Mouse (Mus musculus) intestine, embryonic 14.5 days (tissue): ENCODE data around the gene Tmem135. TPM values are rescaled to one million over a fixed set of nuclear protein-coding genes. Genes with fewer than 3 reads are reported as not detected.
A peak's percentile ranks its signal among the peaks of the same experiment; 100 is the strongest.

ENCODE experiments used
- ATAC-seq: fragments of 200-750 bp; cut with Nextera tagmentation; replicated peaks from 2 replicates; pipeline ENCODE4 v1.8.0; 2017; ENCODE audit warnings: low read depth, moderate number of reproducible peaks, moderate TSS enrichment, moderate library complexity; ENCODE audit not compliant: low FRiP score, low TSS enrichment
- DNase-seq: peaks from one replicate; pipeline ENCODE4 v3.0.0-alpha.2; 2018; ENCODE audit warnings: low spot score
- H3K27ac ChIP-seq: fragments of 300-500 bp; sonication (generic); 2 replicates; pipeline ENCODE4 v1.5.1; 2014; ENCODE audit warnings: low read depth, mild to moderate bottlenecking, control low read depth
- H3K27me3 ChIP-seq: fragments of 300-500 bp; sonication (generic); replicated peaks from 2 replicates; pipeline ENCODE4 v1.6.1; 2014; ENCODE audit warnings: low read length, control low read depth; ENCODE audit not compliant: control insufficient read depth, insufficient read depth
- H3K36me3 ChIP-seq: fragments of 300-500 bp; sonication (generic); 2 replicates; pipeline ENCODE4 v1.6.1; 2014; ENCODE audit warnings: low read length, control low read depth; ENCODE audit not compliant: control insufficient read depth, insufficient read depth
- H3K4me1 ChIP-seq: fragments of 300-500 bp; sonication (generic); replicated peaks from 2 replicates; pipeline ENCODE4 v1.6.1; 2014; ENCODE audit warnings: low read length, control low read depth, mixed read lengths; ENCODE audit not compliant: control insufficient read depth, insufficient read depth
- H3K4me2 ChIP-seq: fragments of 300-500 bp; sonication (generic); 2 replicates; pipeline ENCODE4 v1.6.1; 2014; ENCODE audit warnings: low read length
- H3K4me3 ChIP-seq: fragments of 300-500 bp; sonication (generic); 2 replicates; pipeline ENCODE4 v1.5.1; 2014; ENCODE audit warnings: low read depth, low read length, control low read depth, mixed read lengths
- H3K9ac ChIP-seq: fragments of 300-500 bp; sonication (generic); 2 replicates; pipeline ENCODE4 v1.6.1; 2014; ENCODE audit warnings: mild to moderate bottlenecking, low read length
- H3K9me3 ChIP-seq: fragments of 300-500 bp; sonication (generic); 2 replicates; pipeline ENCODE4 v1.6.1; 2016; ENCODE audit warnings: low read length, control low read depth; ENCODE audit not compliant: control insufficient read depth
- WGBS: fragments of 180-500 bp; shearing (Covaris S2); extraction: QIAGEN DNeasy Blood & Tissue Kit; methylation state at CpG from one replicate; pipeline ENCODE4 v1.1.7; 2014; 5-methylcytosine and 5-hydroxymethylcytosine counted together
- polyA plus RNA-seq: library from polyadenylated mRNA; unstranded; fragments of >200 nt; fragmentation: Nextera tagmentation; extraction: Ambion mirVana; gene quantifications from 2 replicates; pipeline ENCODE4 v1.2.1, GENCODE M21; 2014

Gene Tmem135
- polyA plus RNA-seq, 1 experiment from 2014 or later: 30.4 TPM

DNA sequence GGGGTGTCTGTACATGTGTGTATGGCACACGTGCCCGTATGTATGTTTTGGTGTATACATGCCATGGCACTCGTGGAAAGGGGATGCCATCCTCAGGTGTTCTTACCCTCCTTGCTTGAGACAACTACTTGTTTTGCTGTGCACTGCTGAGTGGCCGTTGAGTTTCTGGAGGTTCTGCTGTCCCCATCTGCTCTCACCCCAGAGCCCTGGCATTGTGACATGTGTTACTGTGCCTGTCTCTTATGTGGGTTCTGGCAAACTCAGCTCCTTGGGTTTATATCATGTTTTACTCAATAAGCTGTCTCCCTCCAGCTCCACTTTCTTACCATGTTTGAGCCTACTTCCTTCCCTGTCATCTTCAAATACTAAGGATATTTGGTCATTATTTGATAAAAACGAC lies 40.0 kb downstream of the Tmem135 start:
- H3K4me1 ChIP-seq: peaks cover 8% of the 10 kb centered on the region; the same call in 1 of the 2 replicates
- 93% methylated on average over 5 of the region's 5 CpGs for WGBS
- H3K27ac ChIP-seq: no peak overlapping the region
- H3K4me2 ChIP-seq: no peak overlapping the region
- no peaks in the 10 kb centered on the region for H3K27me3 ChIP-seq
- no peaks in the 10 kb centered on the region for H3K9me3 ChIP-seq
- no peak for DNase-seq
- no peaks in the 10 kb centered on the region for H3K36me3 ChIP-seq
- no peak for ATAC-seq
- no peak overlapping the region for H3K4me3 ChIP-seq
- H3K9ac ChIP-seq: no peak overlapping the region

DNA sequence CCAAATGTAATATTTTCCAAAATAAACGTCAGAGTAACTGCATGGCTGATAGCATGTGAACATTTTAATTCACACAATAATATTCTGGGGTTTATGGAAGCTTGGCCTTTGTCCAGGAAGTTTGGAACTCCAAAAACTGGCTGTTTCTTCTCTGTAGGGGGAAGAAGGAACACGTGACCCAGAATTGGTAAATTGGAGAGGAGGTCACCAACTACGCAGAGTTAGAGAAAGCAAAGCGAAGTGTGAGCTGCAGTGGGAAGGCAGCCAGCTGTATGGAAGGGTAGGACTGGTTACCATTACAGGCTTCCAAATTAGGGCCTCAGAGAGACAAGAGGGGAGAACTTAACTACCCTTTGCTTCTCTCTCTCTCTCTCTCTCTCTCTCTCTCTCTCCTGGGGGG lies 47.7 kb downstream of the Tmem135 start:
- H3K9me3 ChIP-seq: no peaks in the 10 kb centered on the region
- H3K27ac ChIP-seq: no peak overlapping the region
- H3K4me1 ChIP-seq: no peaks in the 10 kb centered on the region
- ATAC-seq (no peak), DNase-seq (no peak)
- H3K9ac ChIP-seq: no peak overlapping the region
- H3K4me2 ChIP-seq: no peak overlapping the region
- 50% methylated on average over 4 of the region's 4 CpGs for WGBS
- no peaks in the 10 kb centered on the region for H3K27me3 ChIP-seq
- no peaks in the 10 kb centered on the region for H3K36me3 ChIP-seq
- no peak overlapping the region for H3K4me3 ChIP-seq

DNA sequence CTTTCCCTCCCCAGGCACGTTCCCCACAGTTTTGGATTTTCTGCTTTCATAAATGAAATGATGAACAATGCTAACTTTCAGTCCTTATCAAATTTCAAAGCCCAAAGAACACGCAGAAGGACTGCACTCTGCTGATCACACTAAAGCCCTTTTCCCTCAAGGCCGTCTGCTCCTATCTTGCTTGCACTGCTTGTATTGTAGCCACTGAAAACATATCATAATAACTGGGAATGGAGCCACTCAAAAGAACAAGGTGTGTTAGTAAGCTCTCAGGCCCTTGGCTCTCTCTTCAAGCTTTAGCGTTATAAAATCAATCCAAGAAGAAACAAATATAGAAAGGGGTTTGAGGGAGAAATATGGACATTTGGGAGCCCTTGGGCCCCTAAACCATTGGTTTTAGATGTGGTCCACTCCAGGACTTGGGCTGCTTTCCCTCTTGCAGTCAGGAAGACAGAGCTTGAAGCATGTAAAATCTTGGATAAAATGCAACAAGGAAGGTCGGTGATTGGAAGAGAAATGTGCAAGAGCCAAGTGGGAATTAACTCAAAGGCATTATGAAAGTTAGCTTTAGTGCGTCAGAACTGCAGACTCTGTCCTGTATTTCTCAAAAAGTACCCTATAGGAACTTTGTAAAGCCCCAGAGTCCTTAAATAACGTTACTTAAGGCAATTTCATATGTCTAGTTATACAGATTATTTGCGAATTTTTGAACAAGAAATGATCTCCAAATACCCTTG lies 48.3 kb downstream of the Tmem135 start:
- Histone ChIP-seq H3K27me3 (no peaks in the 10 kb centered on the region), H3K9me3 (no peaks in the 10 kb centered on the region), H3K9ac (no peak overlapping the region), H3K4me3 (no peak overlapping the region), H3K4me2 (no peak overlapping the region), H3K4me1 (no peaks in the 10 kb centered on the region), H3K27ac (no peak overlapping the region), H3K36me3 (no peaks in the 10 kb centered on the region)
- 74% methylated on average over 8 of the region's 8 CpGs for WGBS
- DNase-seq: no peak
- no peak for ATAC-seq

DNA sequence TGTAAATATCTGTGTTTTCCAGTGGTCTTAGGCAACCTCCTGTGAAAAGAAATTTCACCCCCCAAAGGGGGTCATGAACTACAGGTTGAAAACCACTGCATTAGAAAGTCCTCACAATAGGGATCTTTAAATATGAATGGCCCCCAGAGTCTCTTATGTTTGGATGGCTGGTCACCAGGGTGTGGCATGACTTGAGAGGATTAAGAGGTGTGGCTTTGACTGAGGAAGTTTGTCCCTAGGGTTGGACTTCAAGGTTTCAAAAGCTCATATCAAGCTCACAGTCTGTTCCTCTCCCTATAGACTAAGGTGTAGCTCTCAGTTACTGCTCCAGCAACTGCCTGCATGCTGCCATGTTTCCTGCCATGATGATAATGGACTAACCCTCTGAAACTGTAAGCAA lies 62.0 kb downstream of the Tmem135 start:
- H3K9ac ChIP-seq: no peak overlapping the region
- H3K4me2 ChIP-seq: no peak overlapping the region
- no peak overlapping the region for H3K27ac ChIP-seq
- peaks cover 8% of the 10 kb centered on the region for H3K4me1 ChIP-seq
- no peaks in the 10 kb centered on the region for H3K27me3 ChIP-seq
- no peak overlapping the region for H3K4me3 ChIP-seq
- ATAC-seq: no peak
- no peaks in the 10 kb centered on the region for H3K36me3 ChIP-seq
- DNase-seq: no peak
- H3K9me3 ChIP-seq: no peaks in the 10 kb centered on the region

- WGBS: 82% methylated on average over 1 of the region's 1 CpGs
Observed at GRCm38 (mm10) chr7:89339808-89340207, 64.2 kb downstream of the Tmem135 start.

GRCm38 (mm10) chr7:89339142-89339435 lies 64.9 kb downstream of the Tmem135 start:
- Histone ChIP-seq H3K9ac (peak overlapping the region; percentile 71), H3K9me3 (no peaks in the 10 kb centered on the region), H3K36me3 (no peaks in the 10 kb centered on the region), H3K27me3 (no peaks in the 10 kb centered on the region), H3K4me1 (peaks cover 19% of the 10 kb centered on the region), H3K4me3 (peak overlapping the region; percentile 87), H3K27ac (no peak overlapping the region), H3K4me2 (peak overlapping the region; percentile 69)
- DNase-seq: no peak
- ATAC-seq: peak; percentile 54

More at GRCm38 (mm10) chr7:89339808-89340207, 64.2 kb downstream of the Tmem135 start:
- Histone ChIP-seq H3K4me2 (no peak overlapping the region), H3K4me3 (no peak overlapping the region), H3K36me3 (no peaks in the 10 kb centered on the region), H3K27me3 (no peaks in the 10 kb centered on the region), H3K9ac (no peak overlapping the region), H3K27ac (no peak overlapping the region), H3K9me3 (no peaks in the 10 kb centered on the region), H3K4me1 (peaks cover 19% of the 10 kb centered on the region)
- DNase-seq (no peak), ATAC-seq (no peak)

DNA sequence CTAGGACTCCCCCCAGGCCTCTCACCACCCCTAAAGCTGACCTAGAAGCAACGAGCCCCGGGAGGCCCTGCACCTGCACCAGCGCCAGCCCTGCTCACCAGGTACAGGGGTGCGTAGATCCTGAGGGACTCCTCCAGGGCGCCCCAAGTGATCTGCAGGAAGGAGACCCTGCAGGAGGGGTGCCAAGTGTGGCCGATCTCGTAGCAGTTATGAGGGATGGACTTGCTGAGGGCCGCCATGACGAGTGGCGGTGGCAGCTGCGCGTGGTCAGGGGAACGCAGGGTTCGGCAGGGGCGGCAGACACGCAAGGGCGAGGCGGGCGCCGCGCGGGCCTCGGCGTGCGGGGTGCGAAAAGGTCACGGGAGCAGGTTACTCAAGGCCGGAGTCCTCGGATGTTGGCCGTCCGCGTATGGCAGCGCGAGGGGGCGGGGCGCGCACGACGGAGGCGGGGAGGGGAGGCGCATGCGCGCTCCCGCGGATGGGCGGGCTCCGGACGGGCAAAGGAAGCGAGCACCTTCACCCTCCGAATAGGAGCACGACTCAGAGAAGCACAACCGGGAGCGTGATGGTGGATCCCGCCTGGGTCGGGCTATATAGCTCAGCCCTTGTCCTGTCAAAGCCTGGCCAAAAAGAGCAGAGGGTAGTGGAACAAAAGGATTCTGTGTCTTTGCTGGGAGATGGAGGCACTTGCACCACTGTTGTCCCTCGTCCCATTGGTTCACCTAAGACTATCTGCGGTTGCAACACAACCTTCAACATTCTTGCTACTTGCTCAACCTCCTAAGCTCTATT lies 65.5 kb downstream of the Tmem135 start:
- peak overlapping the region; percentile 7; the same call in 1 of the 2 replicates for H3K27ac ChIP-seq
- ATAC-seq (peak; percentile 94), DNase-seq (peak; percentile 94)
- H3K27me3 ChIP-seq: no peaks in the 10 kb centered on the region
- peak overlapping the region; percentile 87 for H3K4me3 ChIP-seq
- under 1% methylated on average over 56 of the region's 57 CpGs for WGBS
- H3K9me3 ChIP-seq: no peaks in the 10 kb centered on the region
- no peaks in the 10 kb centered on the region for H3K36me3 ChIP-seq
- H3K9ac ChIP-seq: peak overlapping the region; percentile 71
- peaks cover 19% of the 10 kb centered on the region for H3K4me1 ChIP-seq
- H3K4me2 ChIP-seq: peak overlapping the region; percentile 69

GRCm38 (mm10) chr7:89337711-89338349 lies 66.2 kb downstream of the Tmem135 start:
- H3K27ac ChIP-seq: no peak overlapping the region; the same call in 1 of the 2 replicates
- H3K4me3 ChIP-seq: peak overlapping the region; percentile 87
- peak; percentile 20 for ATAC-seq

More at GRCm38 (mm10) chr7:89337711-89338349, 66.2 kb downstream of the Tmem135 start:
- Histone ChIP-seq H3K9me3 (no peaks in the 10 kb centered on the region), H3K9ac (peak overlapping the region; percentile 71), H3K27me3 (no peaks in the 10 kb centered on the region), H3K4me2 (peak overlapping the region; percentile 69), H3K36me3 (no peaks in the 10 kb centered on the region), H3K4me1 (peaks cover 19% of the 10 kb centered on the region)
- 34% methylated on average over 10 of the region's 10 CpGs for WGBS
- DNase-seq: no peak
